22 mouse cellular contexts compared by ENCODE assay signal in the genomic region with DNA sequence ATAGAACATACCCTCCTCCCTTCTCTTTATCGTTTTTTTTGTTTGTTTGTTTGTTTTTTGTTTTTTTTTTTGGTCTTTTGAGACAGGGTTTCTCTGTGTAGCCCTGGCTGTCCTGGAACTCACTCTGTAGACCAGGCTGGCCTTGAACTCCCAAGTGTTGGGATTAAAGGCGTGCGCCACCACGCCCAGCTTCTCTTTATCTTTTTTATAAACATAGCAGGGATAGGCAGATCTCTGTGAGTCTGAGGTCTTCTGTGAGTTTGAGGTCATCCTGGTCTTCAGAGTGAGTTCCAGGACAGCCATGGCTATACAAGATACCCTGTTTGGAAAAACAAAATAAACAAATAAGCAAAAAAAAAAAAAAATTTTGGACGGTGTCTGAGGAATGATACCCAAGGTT.
DNase-seq lines count a peak whose midpoint lies in the region; ATAC-seq and TF ChIP-seq lines count a peak whose summit lies in the region.
"Had no signal": no experiment of that assay in that cellular context is flagged by ENCODE, and none has a peak within 500 bp of the region (broad histone marks: within the 10 kb centered on the region; RNA-seq: fewer than 3 reads in every experiment).

No protein-coding gene starts in this region.

- no peak overlapping the region for H3K4me2 ChIP-seq in hindbrain, embryonic 12.5 days (replicated peaks)
- H3K4me2 ChIP-seq: forebrain, embryonic 12.5 days; forebrain, embryonic 15.5 days; heart, embryonic 11.5 days; hindbrain, embryonic 14.5 days had no signal

- peak overlapping the region; percentile 73 for H3K27ac ChIP-seq in hindbrain, embryonic 10.5 days
- no peak overlapping the region for H3K27ac ChIP-seq in hindbrain, embryonic 12.5 days
- H3K27ac ChIP-seq in ES-Bruce4 (ENCODE audit: insufficient read depth, low read length): peak overlapping the region; percentile 91
- H3K27ac ChIP-seq: forebrain, embryonic 12.5 days; forebrain, embryonic 15.5 days; hindbrain, embryonic 14.5 days; hindbrain, postnatal 0 days had no signal

- no peak for TF ChIP-seq EP300 in ES-Bruce4 (IDR thresholded peaks at IDR 0.05; ENCODE audit: insufficient read depth, low read depth, low read length)

- TF ChIP-seq CTCF in E14TG2a.4 (conservative IDR thresholded peaks at IDR 0.05; ENCODE audit: low read length) (no peak), ES-Bruce4 (IDR thresholded peaks at IDR 0.05; ENCODE audit: low read depth, low read length) (no peak)

- no peaks in the 10 kb centered on the region for H3K36me3 ChIP-seq in hindbrain, embryonic 10.5 days
- no peaks in the 10 kb centered on the region for H3K36me3 ChIP-seq in hindbrain, embryonic 12.5 days
- no peaks in the 10 kb centered on the region for H3K36me3 ChIP-seq in E14TG2a.4 (ENCODE audit: insufficient read depth, low read length)
- H3K36me3 ChIP-seq in ES-Bruce4 (ENCODE audit: control insufficient read depth, insufficient read depth, low read length, poor library complexity, severe bottlenecking): no peaks in the 10 kb centered on the region
- H3K36me3 ChIP-seq: forebrain, embryonic 12.5 days; forebrain, embryonic 15.5 days had no signal

- no peak for ATAC-seq in hindbrain, embryonic 12.5 days (ENCODE audit: low FRiP score)
- ATAC-seq: activated CD4-positive, CD25-positive, alpha-beta regulatory T cell, adult 4 months; CD4-positive, CD25-positive, alpha-beta regulatory T cell, adult 4 months; hindbrain, postnatal 0 days; inflammation-experienced regulatory T-cells, adult 6 months; Patski had no signal

- no peak for TF ChIP-seq POLR2A in ES-Bruce4 (IDR thresholded peaks at IDR 0.05; ENCODE audit: insufficient read depth, low read length)

- H3K4me3 ChIP-seq in hindbrain, embryonic 10.5 days: no peak overlapping the region
- no peak overlapping the region for H3K4me3 ChIP-seq in hindbrain, embryonic 12.5 days
- peak overlapping the region; percentile 24; the same call in 1 of the 2 replicates for H3K4me3 ChIP-seq in E14TG2a.4 (replicated peaks; ENCODE audit: low read length)
- no peak overlapping the region for H3K4me3 ChIP-seq in ES-Bruce4 (ENCODE audit: low read depth, low read length)
- H3K4me3 ChIP-seq: forebrain, embryonic 12.5 days; forebrain, embryonic 15.5 days had no signal

- H3K27me3 ChIP-seq in hindbrain, embryonic 10.5 days (ENCODE audit: insufficient read depth, poor library complexity, severe bottlenecking): no peaks in the 10 kb centered on the region
- no peaks in the 10 kb centered on the region for H3K27me3 ChIP-seq in hindbrain, embryonic 12.5 days
- H3K27me3 ChIP-seq in E14TG2a.4 (ENCODE audit: insufficient read depth, low read length): no peaks in the 10 kb centered on the region
- H3K27me3 ChIP-seq in ES-Bruce4 (ENCODE audit: control insufficient read depth, insufficient read depth, low read length, poor library complexity, severe bottlenecking): no peaks in the 10 kb centered on the region
- H3K27me3 ChIP-seq: forebrain, embryonic 12.5 days; forebrain, embryonic 15.5 days; Patski had no signal

- 76% methylated on average over 5 of the region's 5 CpGs for WGBS in hindbrain, embryonic 10.5 days
- 75% methylated on average over 5 of the region's 5 CpGs for WGBS in hindbrain, embryonic 12.5 days

- peaks cover 19% of the 10 kb centered on the region for H3K4me1 ChIP-seq in hindbrain, embryonic 10.5 days (replicated peaks)
- H3K4me1 ChIP-seq in hindbrain, embryonic 12.5 days: peaks cover 6% of the 10 kb centered on the region; the same call in 1 of the 2 replicates
- H3K4me1 ChIP-seq in E14TG2a.4 (replicated peaks; ENCODE audit: low read depth, low read length) (peaks cover 49% of the 10 kb centered on the region), ES-Bruce4 (ENCODE audit: control insufficient read depth, insufficient read depth, low read length) (peaks cover 10% of the 10 kb centered on the region)
- H3K4me1 ChIP-seq: forebrain, embryonic 15.5 days had no signal

- H3K9ac ChIP-seq in hindbrain, embryonic 12.5 days: no peak overlapping the region
- H3K9ac ChIP-seq in ES-Bruce4 (ENCODE audit: low read depth, poor library complexity, severe bottlenecking): no peak overlapping the region
- H3K9ac ChIP-seq: forebrain, embryonic 12.5 days; forebrain, embryonic 15.5 days; hindbrain, embryonic 14.5 days had no signal

- H3K9me3 ChIP-seq in hindbrain, embryonic 10.5 days: peaks cover 3% of the 10 kb centered on the region; the same call in 1 of the 2 replicates
- H3K9me3 ChIP-seq in hindbrain, embryonic 12.5 days (replicated peaks): 0 out of 2 replicates have a peak, but pooled peaks cover 3% of the 10 kb centered on the region
- H3K9me3 ChIP-seq in E14TG2a.4 (ENCODE audit: low read length) (peaks cover 4% of the 10 kb centered on the region; the same call in 1 of the 2 replicates), ES-Bruce4 (replicated peaks; ENCODE audit: control insufficient read depth, insufficient read depth, low read length, poor library complexity, severe bottlenecking) (0 out of 2 replicates have a peak, but pooled peaks cover 3% of the 10 kb centered on the region)
- H3K9me3 ChIP-seq: forebrain, embryonic 12.5 days; forebrain, embryonic 15.5 days had no signal

- DNase-seq in hindbrain, embryonic 10.5 days (ENCODE audit: low spot score): no peak
- DNase-seq in R1 (ENCODE audit: low read depth, low spot score): peak; percentile 66
- DNase-seq in adipocyte (ENCODE audit: low spot score): no peak
- DNase-seq in thymus, postnatal 0 days (ENCODE audit: low spot score): no peak
- DNase-seq: adrenal gland, postnatal 10 days; adrenal gland, postnatal 36 days; cerebellum, adult 18-20 months; cerebellum, adult 9-10 months; cerebellum, postnatal 14 days; gastrocnemius, postnatal 25 days had no signal
